Mouse (Mus musculus) ES-Bruce4 (cell line): Measurements from ENCODE around the gene Cfdp1. TPM values are rescaled to one million over a fixed set of nuclear protein-coding genes. Genes with fewer than 3 reads are reported as not detected.

Experiments used
- H3K27ac ChIP-seq: 2 replicates; pipeline ENCODE4 v1.5.1; 2012; ENCODE audit warnings: low read length, inconsistent platforms; ENCODE audit not compliant: insufficient read depth
- H3K27me3 ChIP-seq: 2 replicates; pipeline ENCODE4 v1.6.1; 2012; ENCODE audit warnings: mild to moderate bottlenecking, low read length, inconsistent platforms; ENCODE audit not compliant: control insufficient read depth, poor library complexity, insufficient read depth, severe bottlenecking
- H3K36me3 ChIP-seq: 2 replicates; pipeline ENCODE4 v1.6.1; 2012; ENCODE audit warnings: inconsistent platforms, mild to moderate bottlenecking, low read length, moderate library complexity; ENCODE audit not compliant: control insufficient read depth, poor library complexity, insufficient read depth, severe bottlenecking
- H3K4me1 ChIP-seq: one replicate; pipeline ENCODE4 v1.8.1; 2011; ENCODE audit warnings: low read length; ENCODE audit not compliant: control insufficient read depth, insufficient read depth
- H3K4me3 ChIP-seq: 2 replicates; pipeline ENCODE4 v1.5.1; 2011; ENCODE audit warnings: low read depth, mild to moderate bottlenecking, low read length
- H3K9ac ChIP-seq: 2 replicates; pipeline ENCODE4 v1.6.1; 2012; ENCODE audit warnings: low read depth, mild to moderate bottlenecking, inconsistent platforms; ENCODE audit not compliant: poor library complexity, severe bottlenecking
- H3K9me3 ChIP-seq: replicated peaks from 2 replicates; pipeline ENCODE4 v1.6.1; 2012; ENCODE audit warnings: mild to moderate bottlenecking, low read length, inconsistent platforms; ENCODE audit not compliant: control insufficient read depth, poor library complexity, insufficient read depth, severe bottlenecking
- CTCF ChIP-seq: IDR thresholded peaks from one replicate; pipeline ENCODE4 v1.8.1; 2011; ENCODE audit warnings: low read depth, low read length
- EP300 ChIP-seq: IDR thresholded peaks from 2 replicates; pipeline ENCODE4 v1.6.1; 2011; ENCODE audit warnings: low read depth, low read length; ENCODE audit not compliant: insufficient read depth
- POLR2A ChIP-seq: IDR thresholded peaks from one replicate; pipeline ENCODE4 v1.8.1; 2011; ENCODE audit warnings: low read length; ENCODE audit not compliant: insufficient read depth
- polyA plus RNA-seq: library from polyadenylated mRNA; stranded (reverse); fragments of >200 nt; gene quantifications from 2 replicates; pipeline ENCODE4 v1.2.4, GENCODE M21; 2011; ENCODE audit warnings: low read depth; ENCODE audit not compliant: missing spikeins, insufficient read depth, insufficient read length

Cfdp1 gene
- polyA plus RNA-seq, 1 experiment: 265 TPM

GRCm38 (mm10) chr8:111720115-111720544 lies 134.0 kb downstream of the Cfdp1 start:
- Histone ChIP-seq H3K9ac (no peak overlapping the region), H3K36me3 (peaks cover 26% of the 10 kb centered on the region)
- TF ChIP-seq POLR2A (no peak), CTCF (no peak), EP300 (no peak)

GRCm38 (mm10) chr8:111718937-111719336 lies 135.2 kb downstream of the Cfdp1 start:
- Histone ChIP-seq H3K4me3 (no peak overlapping the region), H3K36me3 (peaks cover 37% of the 10 kb centered on the region), H3K27me3 (no peaks in the 10 kb centered on the region), H3K4me1 (peaks cover 4% of the 10 kb centered on the region), H3K27ac (no peak overlapping the region), H3K9ac (no peak overlapping the region), H3K9me3 (no peaks in the 10 kb centered on the region)
- no peak for TF ChIP-seq CTCF
- TF ChIP-seq EP300: no peak
- TF ChIP-seq POLR2A: no peak

More at GRCm38 (mm10) chr8:111720115-111720544, 134.0 kb downstream of the Cfdp1 start:
- H3K4me3 ChIP-seq: no peak overlapping the region
- H3K27me3 ChIP-seq: no peaks in the 10 kb centered on the region
- H3K4me1 ChIP-seq: peaks cover 4% of the 10 kb centered on the region
- no peak overlapping the region for H3K27ac ChIP-seq
- no peaks in the 10 kb centered on the region for H3K9me3 ChIP-seq

Other genes starting within 250 kb of the Cfdp1 start
- 1.1 and 1.7 TPM in 2 replicates for gene Ldhd, start 223.9 kb downstream of the Cfdp1 start, polyA plus RNA-seq
- 21.2 and 22.3 TPM in 2 replicates for gene Zfp1, start 210.9 kb downstream of the Cfdp1 start, polyA plus RNA-seq
- gene Ctrb1, start 163.3 kb downstream of the Cfdp1 start, polyA plus RNA-seq: not detected in 2 replicates
- 59.8 and 64.6 TPM in 2 replicates for gene Bcar1, start 110.5 kb downstream of the Cfdp1 start, polyA plus RNA-seq
- 30.4 and 31.2 TPM in 2 replicates for gene Tmem170, start 22.5 kb upstream of the Cfdp1 start, polyA plus RNA-seq
- 0.81 and 1.5 TPM in 2 replicates for gene Chst5, start 56.2 kb upstream of the Cfdp1 start, polyA plus RNA-seq
- 16.8 and 18.2 TPM in 2 replicates for gene Tmem231, start 79.6 kb upstream of the Cfdp1 start, polyA plus RNA-seq
- gene Gabarapl2, start 86.4 kb upstream of the Cfdp1 start, polyA plus RNA-seq: 64.2 and 66.4 TPM in 2 replicates
- 22.0 and 22.3 TPM in 2 replicates for gene Adat1, start 138.0 kb upstream of the Cfdp1 start, polyA plus RNA-seq
- gene Kars, start 157.0 kb upstream of the Cfdp1 start, polyA plus RNA-seq: 306 and 325 TPM in 2 replicates
- gene Terf2ip, start 157.1 kb upstream of the Cfdp1 start, polyA plus RNA-seq: 10.3 and 10.7 TPM in 2 replicates
- gene Gm6793, start 160.7 kb upstream of the Cfdp1 start, polyA plus RNA-seq: 0.68 and 0.90 TPM in 2 replicates